Mouse (Mus musculus) kidney, adult 2 months (tissue): ENCODE measurements around the gene Smarcb1. TPM values are rescaled to one million over a fixed set of nuclear protein-coding genes. Genes with fewer than 3 reads are reported as not detected.
"Not testable (repeated sequence)": the region's sequence is repeated elsewhere in the genome, so short reads cannot be mapped to it uniquely, and the experiment has no call there.

ENCODE experiments used
- DNase-seq: peaks from one replicate; pipeline ENCODE4 v3.0.0; 2021
- H3K27ac ChIP-seq: fragments of 200-500 bp; 2 replicates; pipeline ENCODE4 v1.5.1; 2012; ENCODE audit warnings: low read depth, low read length, control low read depth, inconsistent platforms; ENCODE audit not compliant: insufficient read depth
- H3K27me3 ChIP-seq: fragments of 200-500 bp; replicated peaks from 2 replicates; pipeline ENCODE4 v1.6.1; 2012; ENCODE audit warnings: mild to moderate bottlenecking, moderate library complexity, low read length, inconsistent platforms; ENCODE audit not compliant: control insufficient read depth, insufficient read depth
- H3K36me3 ChIP-seq: fragments of 200-500 bp; 2 replicates; pipeline ENCODE4 v1.6.1; 2012; ENCODE audit warnings: mild to moderate bottlenecking, moderate library complexity, low read length, inconsistent platforms; ENCODE audit not compliant: control insufficient read depth, insufficient read depth
- H3K4me1 ChIP-seq: fragments of 200-500 bp; 2 replicates; pipeline ENCODE4 v1.6.1; 2011; ENCODE audit warnings: low read length; ENCODE audit not compliant: control insufficient read depth, insufficient read depth
- H3K4me3 ChIP-seq: fragments of 200-500 bp; 2 replicates; pipeline ENCODE4 v1.5.1; 2011; ENCODE audit warnings: mild to moderate bottlenecking, low read depth, low read length, control low read depth; ENCODE audit not compliant: insufficient read depth
- CTCF ChIP-seq: fragments of 200-500 bp; conservative IDR thresholded peaks from 2 replicates; pipeline ENCODE4 v1.5.1; 2011; ENCODE audit warnings: low read depth, mild to moderate bottlenecking, control low read depth, low read length, moderate library complexity, mixed read lengths; ENCODE audit not compliant: insufficient read depth, insufficient read length
- POLR2A ChIP-seq: fragments of 200-500 bp; IDR thresholded peaks from one replicate; pipeline ENCODE4 v1.6.1; 2011; ENCODE audit warnings: low read depth, low read length, control low read depth
- WGBS: fragments of 180-500 bp; shearing (Covaris S2); methylation state at CpG from one replicate; pipeline ENCODE4 v1.1.7; 2018; 5-methylcytosine and 5-hydroxymethylcytosine counted together
- polyA plus RNA-seq: library from polyadenylated mRNA; depleted of rRNA; stranded (reverse); fragments of >200 nt; gene quantifications from 2 replicates; pipeline ENCODE4 v1.2.3, GENCODE M21; 2012

Smarcb1 gene
- polyA plus RNA-seq, 1 experiment, result 37.7 TPM

- DNase-seq, result no peak
- Histone ChIP-seq H3K4me3 (no peak overlapping the region), H3K36me3 (no peaks in the 10 kb centered on the region), H3K27ac (no peak overlapping the region; the same call in 1 of the 2 replicates), H3K27me3 (no peaks in the 10 kb centered on the region), H3K4me1 (peaks cover 6% of the 10 kb centered on the region; the same call in 1 of the 2 replicates)
- WGBS, result 65% methylated on average over 6 of the region's 6 CpGs
- TF ChIP-seq CTCF, result no peak
- no peak for TF ChIP-seq POLR2A
These were observed 23.3 kb downstream of the Smarcb1 start for GRCm38 (mm10) chr10:75898039-75898564.

DNA sequence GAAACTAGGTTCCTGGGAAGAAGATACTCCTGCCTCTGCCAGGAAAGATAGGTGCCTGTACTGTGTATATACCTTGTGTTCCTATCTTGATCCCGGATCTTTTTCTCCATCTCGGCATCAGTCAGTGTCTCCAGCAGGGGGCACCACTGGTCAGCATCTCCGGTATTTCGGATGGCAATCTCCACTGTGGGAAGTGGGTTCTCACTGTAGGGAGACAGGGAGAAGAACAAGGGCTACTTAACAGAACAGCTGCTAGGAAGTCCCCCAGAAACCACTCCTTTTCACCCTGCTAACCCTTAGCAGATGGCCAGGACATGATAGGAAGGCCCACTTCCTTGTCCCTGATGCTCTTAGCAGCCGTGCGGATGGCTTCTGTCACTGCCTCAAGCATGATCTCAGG is 24.0 kb downstream of the Smarcb1 start:
- Histone ChIP-seq H3K27ac (no peak overlapping the region), H3K4me3 (no peak overlapping the region), H3K36me3 (no peaks in the 10 kb centered on the region), H3K27me3 (no peaks in the 10 kb centered on the region), H3K4me1 (peaks cover 6% of the 10 kb centered on the region; the same call in 1 of the 2 replicates)
- TF ChIP-seq CTCF (peak; percentile 84), POLR2A (no peak)
- DNase-seq, result peak; percentile 83
- WGBS, result 31% methylated on average over 6 of the region's 6 CpGs

DNA sequence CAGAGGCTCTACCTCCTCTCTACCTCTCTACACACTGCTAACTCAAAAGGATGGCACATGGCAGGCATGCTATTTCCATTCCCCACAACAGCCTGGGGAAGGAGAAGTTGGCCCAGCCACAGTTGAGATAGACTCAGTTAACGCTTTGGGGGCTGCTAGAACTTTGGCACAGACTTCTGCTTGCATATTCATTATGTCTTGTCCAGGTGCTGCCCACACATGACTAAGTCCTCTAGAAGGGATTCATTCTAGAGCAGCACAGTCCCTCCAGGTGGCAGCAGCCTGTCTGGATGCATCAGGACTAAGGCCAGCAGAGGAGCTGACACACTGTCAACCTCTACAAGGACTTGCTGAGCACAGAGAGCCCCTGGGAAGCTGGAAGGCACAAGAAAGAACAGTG is 25.2 kb downstream of the Smarcb1 start:
- WGBS, result 89% methylated on average over 1 of the region's 1 CpGs
- Histone ChIP-seq H3K27me3 (no peaks in the 10 kb centered on the region), H3K4me3 (no peak overlapping the region), H3K27ac (no peak overlapping the region), H3K4me1 (peaks cover 6% of the 10 kb centered on the region; the same call in 1 of the 2 replicates), H3K36me3 (no peaks in the 10 kb centered on the region)
- no peak for DNase-seq
- TF ChIP-seq POLR2A, result no peak
- TF ChIP-seq CTCF, result no peak

DNA sequence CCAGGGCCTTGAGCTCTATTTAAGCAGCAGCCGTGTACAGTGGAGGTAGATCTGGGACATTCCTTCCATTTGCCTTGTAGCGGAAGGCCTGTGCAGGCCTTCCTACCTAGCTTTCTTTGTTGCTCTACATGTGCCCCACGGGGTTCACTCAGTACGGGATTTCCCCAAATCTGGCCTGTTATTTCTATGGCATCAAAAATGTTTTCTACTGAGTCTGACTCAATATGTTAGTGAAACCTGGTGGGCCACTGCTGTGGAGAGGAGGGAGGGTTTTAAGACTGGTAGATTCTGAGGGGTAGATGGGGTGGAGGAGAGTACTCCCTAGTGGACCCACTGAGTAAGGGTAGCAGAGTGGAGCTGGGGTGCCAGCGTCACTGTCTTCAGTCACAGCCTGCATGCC is 25.7 kb downstream of the Smarcb1 start:
- no peak overlapping the region for H3K27ac ChIP-seq
- no peak for DNase-seq
- TF ChIP-seq CTCF, result no peak
- TF ChIP-seq POLR2A, result no peak
- WGBS, result 96% methylated on average over 5 of the region's 5 CpGs
- no peak overlapping the region for H3K4me3 ChIP-seq
- no peaks in the 10 kb centered on the region for H3K27me3 ChIP-seq
- H3K36me3 ChIP-seq, result no peaks in the 10 kb centered on the region
- H3K4me1 ChIP-seq, result peaks cover 6% of the 10 kb centered on the region; the same call in 1 of the 2 replicates

DNA sequence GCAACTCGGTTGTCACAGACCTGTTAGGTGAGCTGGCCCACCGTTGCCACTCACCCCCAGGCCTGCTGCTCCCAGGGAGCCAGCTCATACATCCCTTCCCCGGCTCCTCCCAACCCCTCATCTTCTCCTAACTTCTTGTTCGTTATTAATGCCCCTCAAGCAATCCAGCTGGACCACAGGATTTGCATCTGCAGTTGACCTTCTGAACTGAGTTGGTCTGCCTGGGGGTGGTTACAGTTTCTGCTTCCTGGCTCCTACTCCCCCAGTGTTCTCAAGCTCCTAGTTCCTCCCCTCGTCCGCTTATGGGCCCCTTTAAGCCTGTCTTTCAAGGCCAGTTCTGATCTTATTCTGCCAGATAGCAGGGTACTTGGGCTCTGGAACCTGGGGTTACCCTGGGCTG is 26.8 kb downstream of the Smarcb1 start:
- Histone ChIP-seq H3K36me3 (no peaks in the 10 kb centered on the region), H3K27me3 (no peaks in the 10 kb centered on the region), H3K27ac (no peak overlapping the region), H3K4me3 (no peak overlapping the region), H3K4me1 (peaks cover 6% of the 10 kb centered on the region; the same call in 1 of the 2 replicates)
- WGBS, result 69% methylated on average over 6 of the region's 6 CpGs
- no peak for DNase-seq
- TF ChIP-seq CTCF, result no peak

GRCm38 (mm10) chr10:75893089-75893750 is 28.2 kb downstream of the Smarcb1 start, which contains the start of gene Derl3:
TSS of gene Derl3 (plus strand) at chr10:75893413.
- DNase-seq, result peak; percentile 98
- WGBS, result 2% methylated on average over 51 of the region's 51 CpGs
- no peaks in the 10 kb centered on the region for H3K27me3 ChIP-seq
- H3K4me1 ChIP-seq, result 0 out of 2 replicates have a peak, but pooled peaks cover 3% of the 10 kb centered on the region
- peak within 1 kb of the TSS; percentile 47 for H3K4me3 ChIP-seq
- TF ChIP-seq CTCF (no peak), POLR2A (no peak)
- no peaks in the 10 kb centered on the region for H3K36me3 ChIP-seq
- H3K27ac ChIP-seq, result no peak within 1 kb of the TSS

DNA sequence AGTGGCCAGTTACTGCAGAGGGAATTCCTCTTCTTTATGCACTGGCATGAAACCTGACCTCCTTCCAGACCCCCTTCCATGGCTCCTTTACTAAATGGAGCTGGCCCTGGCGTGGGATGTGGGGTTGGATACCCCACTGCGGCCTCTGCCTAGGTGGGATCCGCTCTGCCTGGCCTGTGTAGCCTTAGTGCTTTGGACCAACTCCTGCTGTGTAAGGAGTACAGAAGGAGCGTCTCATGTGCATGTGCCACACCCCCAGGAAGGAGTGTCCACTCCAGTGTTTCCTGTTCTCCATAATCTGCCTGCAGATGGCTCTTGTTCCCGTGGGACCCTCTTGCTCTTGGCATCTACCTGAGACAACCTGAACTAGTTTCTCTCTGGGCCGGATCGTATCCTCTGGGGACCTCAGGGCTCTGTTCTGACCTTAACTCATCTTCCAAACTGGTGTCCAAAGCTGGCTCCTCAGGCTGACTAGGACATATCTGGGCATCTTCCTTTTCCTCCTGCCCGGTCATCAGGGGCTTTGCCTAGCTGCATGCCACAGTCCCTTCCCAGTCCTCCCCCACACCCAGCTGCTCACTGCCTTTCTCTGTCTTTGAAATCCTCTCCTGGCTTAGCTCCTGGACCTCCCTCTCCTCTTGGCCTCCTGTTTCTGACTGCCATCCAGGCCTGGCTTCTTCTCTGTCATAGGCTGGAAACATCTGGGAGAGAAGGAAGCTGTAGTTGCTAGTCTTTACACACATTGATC is 31.8 kb downstream of the Smarcb1 start:
- no peak for DNase-seq
- WGBS, result 42% methylated on average over 8 of the region's 8 CpGs
- TF ChIP-seq CTCF (no peak), POLR2A (no peak)
- no peaks in the 10 kb centered on the region for H3K27me3 ChIP-seq
- no peak overlapping the region for H3K27ac ChIP-seq
- no peaks in the 10 kb centered on the region for H3K36me3 ChIP-seq
- no peak overlapping the region for H3K4me3 ChIP-seq
- 0 out of 2 replicates have a peak, but pooled peaks cover 3% of the 10 kb centered on the region for H3K4me1 ChIP-seq

GRCm38 (mm10) chr10:75887504-75887903 is 33.9 kb downstream of the Smarcb1 start:
- WGBS, result 82% methylated on average over 5 of the region's 5 CpGs
- H3K4me3 ChIP-seq, H3K27ac ChIP-seq, H3K27me3 ChIP-seq, DNase-seq, H3K36me3 ChIP-seq, H3K4me1 ChIP-seq: not testable (repeated sequence)
